Mouse (Mus musculus) testis, postnatal 10 days (tissue): ENCODE data around the gene 2510039O18Rik.

Experiments
- DNase-seq: peaks from one replicate; pipeline ENCODE4 v3.0.0; 2021; ENCODE audit warnings: low spot score

Gene 2510039O18Rik

DNA sequence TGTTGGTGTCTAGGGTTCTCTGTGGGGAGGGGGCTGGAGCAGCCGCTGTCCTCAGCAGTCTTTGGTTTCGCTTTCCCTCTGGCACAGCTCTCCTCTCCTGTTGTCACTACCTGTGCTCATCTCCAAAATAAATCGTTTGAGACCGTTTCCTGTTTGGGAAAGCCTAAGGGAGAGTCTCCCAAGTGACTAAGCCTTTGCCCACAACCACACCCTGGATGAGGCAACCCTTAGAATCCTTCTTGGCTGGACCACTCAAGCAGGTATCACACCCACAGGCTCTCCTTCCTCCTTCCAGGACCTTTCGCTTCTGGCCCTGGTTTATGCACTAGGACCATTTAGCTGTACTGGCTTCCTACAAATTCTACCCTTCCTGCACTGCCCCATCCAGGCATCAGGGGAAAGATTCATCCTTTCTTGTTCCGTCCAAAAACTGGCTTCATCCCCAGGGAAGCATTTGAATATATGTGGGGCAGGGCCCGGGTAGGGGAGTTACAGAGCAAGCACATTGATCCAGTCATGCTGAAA lies 52.9 kb downstream of the 2510039O18Rik start:
- no peak for DNase-seq

DNA sequence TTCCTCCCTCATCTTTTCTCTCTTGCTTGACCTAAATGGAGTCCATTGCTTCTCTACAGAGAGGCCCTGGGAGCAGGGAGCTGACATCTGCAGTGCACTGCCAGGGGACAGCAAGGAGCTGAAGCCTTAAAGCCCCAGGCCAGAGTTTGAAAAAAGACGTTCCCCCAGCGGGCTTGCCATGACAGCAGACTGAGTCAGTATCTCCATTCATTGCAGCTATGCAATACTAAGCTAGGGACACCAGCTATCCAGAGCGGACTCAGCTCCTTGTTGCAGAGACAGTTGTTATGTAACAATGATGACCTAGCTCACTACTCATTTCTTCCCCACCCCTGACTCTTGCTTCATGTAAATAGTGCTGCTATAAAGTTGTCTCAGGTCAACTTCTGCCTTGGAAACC lies 54.6 kb downstream of the 2510039O18Rik start:
- no peak for DNase-seq
